Mouse (Mus musculus) cerebellum, postnatal 10 days (tissue): ENCODE results near the gene Sat1.

ENCODE experiments used
- DNase-seq, 2 experiments: peaks; one replicate each; pipeline ENCODE4 v3.0.0; 2021; ENCODE audit warnings: mixed read lengths in 2 of 2

The Sat1 gene

GRCm38 (mm10) chrX:155163553-155163952 is 52.7 kb downstream of the Sat1 start:
- no peak for DNase-seq
